Mouse (Mus musculus) embryonic facial prominence, embryonic 10.5 days (tissue): ENCODE measurements around the gene Tmigd3. TPM values are rescaled to one million over a fixed set of nuclear protein-coding genes. Genes with fewer than 3 reads are reported as not detected.

Experiments used
- DNase-seq: peaks from one replicate; pipeline ENCODE4 v3.0.0-alpha.2; 2017; ENCODE audit warnings: low spot score
- H3K27ac ChIP-seq: fragments of 300-500 bp; sonication (generic); replicated peaks from 2 replicates; pipeline ENCODE4 v1.5.1; 2016; ENCODE audit warnings: mild to moderate bottlenecking
- H3K27me3 ChIP-seq: fragments of 300-500 bp; sonication (generic); replicated peaks from 2 replicates; pipeline ENCODE4 v1.6.1; 2016; ENCODE audit warnings: low read depth, mild to moderate bottlenecking; ENCODE audit not compliant: poor library complexity, severe bottlenecking
- H3K36me3 ChIP-seq: fragments of 300-500 bp; sonication (generic); replicated peaks from 2 replicates; pipeline ENCODE4 v1.6.1; 2016; ENCODE audit warnings: mild to moderate bottlenecking, moderate library complexity
- H3K4me1 ChIP-seq: fragments of 300-500 bp; sonication (generic); 2 replicates; pipeline ENCODE4 v1.6.1; 2016
- H3K4me3 ChIP-seq: fragments of 300-500 bp; sonication (generic); 2 replicates; pipeline ENCODE4 v1.5.1; 2016; ENCODE audit warnings: mild to moderate bottlenecking, moderate library complexity
- H3K9me3 ChIP-seq: fragments of 300-500 bp; sonication (generic); 2 replicates; pipeline ENCODE4 v1.6.1; 2016; ENCODE audit warnings: mild to moderate bottlenecking
- WGBS: fragments of 180-500 bp; shearing (Covaris S2); methylation state at CpG from one replicate; pipeline ENCODE4 v1.1.7; 2016; 5-methylcytosine and 5-hydroxymethylcytosine counted together
- polyA plus RNA-seq: library from polyadenylated mRNA; unstranded; fragments of >200 nt; fragmentation: Nextera tagmentation; extraction: Ambion mirVana; gene quantifications from 2 replicates; pipeline ENCODE4 v1.2.1, GENCODE M21; 2016

The Tmigd3 gene
- polyA plus RNA-seq, 1 experiment from 2014 or later, result not detected

GRCm38 (mm10) chr3:105932240-105933071 is 61.8 kb downstream of the Tmigd3 start, which contains the start of gene I830077J02Rik:
Gene I830077J02Rik, minus strand, starts transcription at chr3:105932664.
- Histone ChIP-seq H3K27me3 (no peaks in the 10 kb centered on the region), H3K4me3 (no peak within 1 kb of the TSS), H3K9me3 (no peaks in the 10 kb centered on the region), H3K4me1 (no peaks in the 10 kb centered on the region), H3K27ac (no peak within 1 kb of the TSS), H3K36me3 (peaks cover 6% of the 10 kb centered on the region)
- 88% methylated on average over 8 of the region's 8 CpGs for WGBS
- no peak for DNase-seq

- H3K4me3 ChIP-seq, result no peak overlapping the region
- H3K36me3 ChIP-seq, result peaks cover 12% of the 10 kb centered on the region
- H3K27me3 ChIP-seq, result no peaks in the 10 kb centered on the region
- H3K27ac ChIP-seq, result no peak overlapping the region
- 93% methylated on average over 6 of the region's 6 CpGs for WGBS
- no peaks in the 10 kb centered on the region for H3K9me3 ChIP-seq
- DNase-seq, result no peak
- H3K4me1 ChIP-seq, result no peaks in the 10 kb centered on the region
Measured at GRCm38 (mm10) chr3:105933926-105934325, 63.2 kb downstream of the Tmigd3 start.

GRCm38 (mm10) chr3:105935033-105935432 is 64.3 kb downstream of the Tmigd3 start:
- WGBS, result 96% methylated on average over 5 of the region's 5 CpGs
- Histone ChIP-seq H3K4me1 (no peaks in the 10 kb centered on the region), H3K36me3 (peaks cover 19% of the 10 kb centered on the region), H3K27ac (no peak overlapping the region), H3K9me3 (no peaks in the 10 kb centered on the region), H3K27me3 (no peaks in the 10 kb centered on the region), H3K4me3 (no peak overlapping the region)
- no peak for DNase-seq

GRCm38 (mm10) chr3:105936111-105936510 is 65.4 kb downstream of the Tmigd3 start:
- Histone ChIP-seq H3K27me3 (no peaks in the 10 kb centered on the region), H3K9me3 (no peaks in the 10 kb centered on the region), H3K36me3 (peaks cover 30% of the 10 kb centered on the region), H3K27ac (no peak overlapping the region), H3K4me3 (no peak overlapping the region), H3K4me1 (no peaks in the 10 kb centered on the region)
- DNase-seq, result no peak
- WGBS, result 94% methylated on average over 4 of the region's 4 CpGs

GRCm38 (mm10) chr3:105951348-105951747 is 80.6 kb downstream of the Tmigd3 start:
- no peak overlapping the region for H3K4me3 ChIP-seq
- peaks cover 100% of the 10 kb centered on the region for H3K36me3 ChIP-seq
- no peaks in the 10 kb centered on the region for H3K27me3 ChIP-seq
- H3K27ac ChIP-seq, result no peak overlapping the region
- 94% methylated on average over 7 of the region's 7 CpGs for WGBS
- no peak for DNase-seq
- H3K4me1 ChIP-seq, result no peaks in the 10 kb centered on the region
- no peaks in the 10 kb centered on the region for H3K9me3 ChIP-seq

- Histone ChIP-seq H3K27ac (no peak overlapping the region), H3K27me3 (no peaks in the 10 kb centered on the region), H3K4me3 (peak overlapping the region; percentile 97), H3K36me3 (peaks cover 69% of the 10 kb centered on the region), H3K4me1 (peaks cover 26% of the 10 kb centered on the region), H3K9me3 (no peaks in the 10 kb centered on the region)
- DNase-seq, result no peak
- 94% methylated on average over 1 of the region's 1 CpGs for WGBS
Measured at GRCm38 (mm10) chr3:105957235-105957634, 86.5 kb downstream of the Tmigd3 start.

- Histone ChIP-seq H3K27ac (peak overlapping the region; percentile 96), H3K36me3 (peaks cover 69% of the 10 kb centered on the region), H3K4me3 (peak overlapping the region; percentile 97), H3K27me3 (no peaks in the 10 kb centered on the region), H3K4me1 (peaks cover 26% of the 10 kb centered on the region), H3K9me3 (no peaks in the 10 kb centered on the region)
- 49% methylated on average over 5 of the region's 5 CpGs for WGBS
- no peak for DNase-seq
Measured at GRCm38 (mm10) chr3:105958204-105958603, 87.5 kb downstream of the Tmigd3 start.

GRCm38 (mm10) chr3:105958974-105959580 is 88.4 kb downstream of the Tmigd3 start, which contains the start of gene Wdr77:
Gene Wdr77, plus strand, starts transcription at chr3:105959369.
- Histone ChIP-seq H3K27ac (peak within 1 kb of the TSS; percentile 96), H3K4me1 (peaks cover 26% of the 10 kb centered on the region), H3K27me3 (no peaks in the 10 kb centered on the region), H3K36me3 (peaks cover 69% of the 10 kb centered on the region), H3K4me3 (peak within 1 kb of the TSS; percentile 97), H3K9me3 (no peaks in the 10 kb centered on the region)
- peak; percentile 98 for DNase-seq
- under 1% methylated on average over 52 of the region's 52 CpGs for WGBS

GRCm38 (mm10) chr3:105959585-105959984 is 88.9 kb downstream of the Tmigd3 start:
- Histone ChIP-seq H3K9me3 (no peaks in the 10 kb centered on the region), H3K27me3 (no peaks in the 10 kb centered on the region), H3K36me3 (peaks cover 69% of the 10 kb centered on the region), H3K4me3 (peak overlapping the region; percentile 97), H3K4me1 (peaks cover 26% of the 10 kb centered on the region), H3K27ac (peak overlapping the region; percentile 96)
- under 1% methylated on average over 26 of the region's 26 CpGs for WGBS
- no peak for DNase-seq

- H3K36me3 ChIP-seq, result peaks cover 69% of the 10 kb centered on the region
- no peak for DNase-seq
- 4% methylated on average over 6 of the region's 6 CpGs for WGBS
Measured at GRCm38 (mm10) chr3:105959999-105960398, 89.3 kb downstream of the Tmigd3 start, which contains the start of gene Atp5f1. Gene Atp5f1, minus strand, starts transcription at chr3:105960099.

GRCm38 (mm10) chr3:105960700-105961099 is 90.0 kb downstream of the Tmigd3 start:
- peaks cover 69% of the 10 kb centered on the region for H3K36me3 ChIP-seq
- H3K4me3 ChIP-seq, result peak overlapping the region; percentile 97
- WGBS, result 94% methylated on average over 2 of the region's 2 CpGs
- no peaks in the 10 kb centered on the region for H3K27me3 ChIP-seq
- peaks cover 26% of the 10 kb centered on the region for H3K4me1 ChIP-seq
- no peak for DNase-seq
- H3K27ac ChIP-seq, result no peak overlapping the region
- H3K9me3 ChIP-seq, result no peaks in the 10 kb centered on the region

More at GRCm38 (mm10) chr3:105959999-105960398, 89.3 kb downstream of the Tmigd3 start, which contains the start of gene Atp5f1:
- Histone ChIP-seq H3K4me3 (peak within 1 kb of the TSS; percentile 97), H3K4me1 (peaks cover 26% of the 10 kb centered on the region), H3K9me3 (no peaks in the 10 kb centered on the region), H3K27me3 (no peaks in the 10 kb centered on the region), H3K27ac (peak within 1 kb of the TSS; percentile 96)

- DNase-seq, result no peak
- H3K4me3 ChIP-seq, result no peak overlapping the region
- H3K36me3 ChIP-seq, result peaks cover 42% of the 10 kb centered on the region
- 83% methylated on average over 5 of the region's 5 CpGs for WGBS
- H3K27me3 ChIP-seq, result no peaks in the 10 kb centered on the region
- H3K27ac ChIP-seq, result no peak overlapping the region
- H3K4me1 ChIP-seq, result no peaks in the 10 kb centered on the region
- H3K9me3 ChIP-seq, result no peaks in the 10 kb centered on the region
Measured at GRCm38 (mm10) chr3:105971831-105972446, 101.2 kb downstream of the Tmigd3 start.
